8 mouse cellular contexts compared by ENCODE assay signal in genomic region chr11:75588285-75588941, GRCm38 (mm10). TPM values are rescaled to one million over a fixed set of nuclear protein-coding genes. Genes with fewer than 3 reads are reported as not detected.
A peak's percentile ranks its signal among the peaks of the same experiment; 100 is the strongest.
DNase-seq lines count a peak whose midpoint lies in the region; TF ChIP-seq lines count a peak whose summit lies in the region.

No protein-coding gene starts in this region.

- no peak for TF ChIP-seq EP300 in CH12.LX (IDR thresholded peaks at IDR 0.05; ENCODE audit: low read length)

- no peak for TF ChIP-seq POLR2A in CH12.LX (IDR thresholded peaks at IDR 0.05; ENCODE audit: low read depth, low read length)

- TF ChIP-seq RAD21 in CH12.LX (IDR thresholded peaks at IDR 0.05; ENCODE audit: low read depth, low read length), result no peak

- peak overlapping the region; percentile 10 for H3K27ac ChIP-seq in CH12.LX (ENCODE audit: insufficient read depth, low read depth)
- peak overlapping the region; percentile 91 for H3K27ac ChIP-seq in limb, embryonic 10.5 days
- peak overlapping the region; percentile 92 for H3K27ac ChIP-seq in midbrain, embryonic 10.5 days (replicated peaks)

- H3K4me3 ChIP-seq in CH12.LX (replicated peaks in 1 of 3; ENCODE audit: low read depth in 2 of 3, low read length in 2 of 3, poor library complexity in 1 of 3), result peak overlapping the region; percentile 81 to 94 (median 91)
- peak overlapping the region; percentile 96 for H3K4me3 ChIP-seq in erythroblast, embryonic 14.5 days (replicated peaks)
- H3K4me3 ChIP-seq in limb, embryonic 10.5 days, result peak overlapping the region; percentile 99
- H3K4me3 ChIP-seq in midbrain, embryonic 10.5 days, result peak overlapping the region; percentile 69

- in situ Hi-C loops in CH12.LX (cut with MboI; ENCODE audit: low pct_ligation_motif_present, low pct_unique_long_range_greater_than_20kb, low sequenced_read_pairs), result no loop called here

- no peak for TF ChIP-seq CTCF in CH12.LX (conservative IDR thresholded peaks at IDR 0.05 in 1 of 2, IDR thresholded peaks at IDR 0.05 in 1 of 2; ENCODE audit: low read depth in 2 of 2, low read length in 2 of 2)

- H3K79me2 ChIP-seq in CH12.LX (replicated peaks; ENCODE audit: control insufficient read depth, extremely low read depth, insufficient read depth, poor library complexity, severe bottlenecking), result peaks cover 25% of the 10 kb centered on the region

- H3K4me1 ChIP-seq in CH12.LX (ENCODE audit: control insufficient read depth in 1 of 2, insufficient read depth in 2 of 2), result peaks cover 10 to 64% of the 10 kb centered on the region in 2 experiments
- H3K4me1 ChIP-seq in erythroblast, embryonic 14.5 days (ENCODE audit: control insufficient read depth), result peaks cover 30% of the 10 kb centered on the region
- peaks cover 23% of the 10 kb centered on the region for H3K4me1 ChIP-seq in limb, embryonic 10.5 days
- peaks cover 32% of the 10 kb centered on the region for H3K4me1 ChIP-seq in midbrain, embryonic 10.5 days

- peak overlapping the region; percentile 80 for H3K4me2 ChIP-seq in CH12.LX (ENCODE audit: insufficient read depth, low read depth, poor library complexity, severe bottlenecking)

- no peaks in the 10 kb centered on the region for H3K27me3 ChIP-seq in CH12.LX (replicated peaks)
- no peaks in the 10 kb centered on the region for H3K27me3 ChIP-seq in erythroblast, embryonic 14.5 days (ENCODE audit: control insufficient read depth)
- no peaks in the 10 kb centered on the region for H3K27me3 ChIP-seq in limb, embryonic 10.5 days (ENCODE audit: low read depth, poor library complexity, severe bottlenecking)
- H3K27me3 ChIP-seq in midbrain, embryonic 10.5 days (ENCODE audit: low read depth, poor library complexity, severe bottlenecking), result no peaks in the 10 kb centered on the region

- peak overlapping the region; percentile 82 for H3K9ac ChIP-seq in CH12.LX (ENCODE audit: insufficient read depth, low read depth)

- peaks cover 16 to 37% of the 10 kb centered on the region in 2 experiments for H3K36me3 ChIP-seq in CH12.LX (replicated peaks in 1 of 2; ENCODE audit: control insufficient read depth in 1 of 2, insufficient read depth in 1 of 2, low read length in 1 of 2)
- peaks cover 27% of the 10 kb centered on the region for H3K36me3 ChIP-seq in erythroblast, embryonic 14.5 days (ENCODE audit: control insufficient read depth)
- H3K36me3 ChIP-seq in limb, embryonic 10.5 days, result peaks cover 29% of the 10 kb centered on the region
- H3K36me3 ChIP-seq in midbrain, embryonic 10.5 days, result peaks cover 27% of the 10 kb centered on the region

- peak; percentile 55 for DNase-seq in cerebellum, adult 9-10 months
- no peak for DNase-seq in cerebellum, postnatal 10 days
- DNase-seq in CH12.LX (ENCODE audit: extremely low read depth), result peak; percentile 51
- no peak for DNase-seq in limb, embryonic 10.5 days (ENCODE audit: low spot score)
- no peak for DNase-seq in midbrain, embryonic 10.5 days (ENCODE audit: low spot score)
- no peak for DNase-seq in right cerebral cortex, postnatal 25 days
- no peak for DNase-seq in retina, embryonic 14.5 days (ENCODE audit: low spot score)

- dilution Hi-C loops in CH12.LX (cut with MboI; ENCODE audit: extremely low pct_ligation_motif_present, extremely low pct_unique_long_range_greater_than_20kb, low sequenced_read_pairs), result no loop called here

- WGBS in limb, embryonic 10.5 days, result 1% methylated on average over 37 of the region's 37 CpGs
- 2% methylated on average over 37 of the region's 37 CpGs for WGBS in midbrain, embryonic 10.5 days

- H3K9me3 ChIP-seq in CH12.LX (replicated peaks; ENCODE audit: low read length), result no peaks in the 10 kb centered on the region
- no peaks in the 10 kb centered on the region for H3K9me3 ChIP-seq in erythroblast, embryonic 14.5 days (ENCODE audit: control insufficient read depth, low read length)
- H3K9me3 ChIP-seq in limb, embryonic 10.5 days (replicated peaks), result no peaks in the 10 kb centered on the region
- no peaks in the 10 kb centered on the region for H3K9me3 ChIP-seq in midbrain, embryonic 10.5 days (replicated peaks)

TF ChIP-seq in CH12.LX, 34 proteins besides CTCF, POLR2A, EP300 and RAD21:
- TF ChIP-seq TCF12 (IDR thresholded peaks at IDR 0.05; ENCODE audit: low read depth, low read length) (no peak), RCOR1 (conservative IDR thresholded peaks at IDR 0.05; ENCODE audit: low read depth, low read length) (no peak), SIN3A (IDR thresholded peaks at IDR 0.05; ENCODE audit: low read length) (0 out of 2 replicates have a peak, but pooled peaks have one; percentile 17), USF1 (IDR thresholded peaks at IDR 0.05; ENCODE audit: low read depth, low read length) (no peak), BHLHE40 (IDR thresholded peaks at IDR 0.05; ENCODE audit: low read depth, low read length) (peak; percentile 26; the same call in 1 of the 2 replicates), JUN (IDR thresholded peaks at IDR 0.05; ENCODE audit: insufficient read depth, low read depth, low read length) (no peak), MAFK (IDR thresholded peaks at IDR 0.05; ENCODE audit: insufficient replicate concordance, low read length) (no peak), UBTF (IDR thresholded peaks at IDR 0.05; ENCODE audit: low read depth, low read length) (peak; percentile 69; the same call in 1 of the 2 replicates)

RNA-seq across cellular contexts. Expression of gene Pitpna, which starts 0.5 kb away (rescaled TPM):
- total RNA-seq in CH12.LX (2012; rRNA removed), result 61.8 and 75.8 TPM in 2 replicates
- 80.7 and 84.6 TPM in 2 replicates for total RNA-seq in CH12.LX (2014; rRNA removed)
- polyA plus RNA-seq in CH12.LX (2012; ENCODE audit: insufficient read length, low read depth), result 243 and 290 TPM in 2 replicates
- polyA plus RNA-seq in erythroblast, embryonic 14.5 days (2012), result 2.2 and 2.7 TPM in 2 replicates
- 60.9 and 68.8 TPM in 2 replicates for polyA plus RNA-seq in limb, embryonic 10.5 days (2016; fragmentation: Nextera tagmentation; extraction: Ambion mirVana)
- polyA plus RNA-seq in midbrain, embryonic 10.5 days (2016; fragmentation: Nextera tagmentation; extraction: Ambion mirVana), result 63.4 and 65.5 TPM in 2 replicates

RNA-seq across cellular contexts. Expression of gene Inpp5k, which starts 42.4 kb away (rescaled TPM):
- total RNA-seq in CH12.LX (2012; rRNA removed) (25.5 and 31.2 TPM in 2 replicates), CH12.LX (2014; rRNA removed) (40.7 and 41.9 TPM in 2 replicates)
- 30.5 and 35.6 TPM in 2 replicates for polyA plus RNA-seq in CH12.LX (2012; ENCODE audit: insufficient read length, low read depth)
- polyA plus RNA-seq in erythroblast, embryonic 14.5 days (2012), result 7.5 and 8.9 TPM in 2 replicates
- 14.4 and 17.6 TPM in 2 replicates for polyA plus RNA-seq in limb, embryonic 10.5 days (2016; fragmentation: Nextera tagmentation; extraction: Ambion mirVana)
- polyA plus RNA-seq in midbrain, embryonic 10.5 days (2016; fragmentation: Nextera tagmentation; extraction: Ambion mirVana), result 19.6 and 23.8 TPM in 2 replicates

RNA-seq across cellular contexts. Expression of gene Slc43a2, which starts 56.9 kb away (rescaled TPM):
- 6.5 and 8.9 TPM in 2 replicates for total RNA-seq in CH12.LX (2012; rRNA removed)
- total RNA-seq in CH12.LX (2014; rRNA removed), result 3.5 and 5.0 TPM in 2 replicates
- polyA plus RNA-seq in CH12.LX (2012; ENCODE audit: insufficient read length, low read depth), result 6.8 and 8.8 TPM in 2 replicates
- polyA plus RNA-seq in erythroblast, embryonic 14.5 days (2012), result 0.29 and 0.56 TPM in 2 replicates
- 3.4 and 4.9 TPM in 2 replicates for polyA plus RNA-seq in limb, embryonic 10.5 days (2016; fragmentation: Nextera tagmentation; extraction: Ambion mirVana)
- polyA plus RNA-seq in midbrain, embryonic 10.5 days (2016; fragmentation: Nextera tagmentation; extraction: Ambion mirVana), result 6.5 and 8.2 TPM in 2 replicates

Comparison
In these comparisons a context has a peak if more than half of its experiments do, and no peak if none do; other contexts are left out.
1. DNase-seq: peak in cerebellum, adult 9-10 months (single experiment) and CH12.LX (single experiment); none in cerebellum, postnatal 10 days (0 of 2), limb, embryonic 10.5 days (single experiment), midbrain, embryonic 10.5 days (single experiment), right cerebral cortex, postnatal 25 days (single experiment) and retina, embryonic 14.5 days (single experiment).
2. H3K27ac ChIP-seq: peak in every context shown above with its lines; median percentile 92 in midbrain, embryonic 10.5 days; 91 in limb, embryonic 10.5 days; 10 in CH12.LX.
3. RNA of gene Pitpna, which starts 0.5 kb away (polyA plus RNA-seq): 243 to 290 TPM in CH12.LX, 60.9 to 68.8 TPM in limb, embryonic 10.5 days and 63.4 to 65.5 TPM in midbrain, embryonic 10.5 days; 2.2 to 2.7 TPM in erythroblast, embryonic 14.5 days; every median in the first group is over 10 times any median in the second.
4. Peak in every context shown above with its lines, with median percentiles within 50 percentile points of each other: H3K4me3 ChIP-seq.